Mouse (Mus musculus): ENCODE results near the gene Myb. TPM values are rescaled to one million over a fixed set of nuclear protein-coding genes. Genes with fewer than 3 reads are reported as not detected.

The Myb gene
- polyA plus RNA-seq, 1 experiment from 2014 or later = 3.0 TPM

GRCm38 (mm10) chr10:21108796-21109195 lies 52.0 kb downstream of the Myb start:
- Histone ChIP-seq H3K9ac (replicated peaks) (no peak overlapping the region), H3K36me3 (no peaks in the 10 kb centered on the region), H3K9me3 (no peaks in the 10 kb centered on the region), H3K27me3 (no peaks in the 10 kb centered on the region), H3K27ac (replicated peaks) (no peak overlapping the region), H3K4me2 (replicated peaks) (no peak overlapping the region), H3K4me1 (peaks cover 3% of the 10 kb centered on the region; the same call in 1 of the 2 replicates), H3K4me3 (no peak overlapping the region)
- no peak for ATAC-seq (replicated peaks)
- 91% methylated on average over 2 of the region's 2 CpGs for WGBS

- Histone ChIP-seq H3K27ac (replicated peaks) (no peak overlapping the region), H3K27me3 (no peaks in the 10 kb centered on the region), H3K9ac (replicated peaks) (no peak overlapping the region), H3K9me3 (no peaks in the 10 kb centered on the region), H3K4me1 (peaks cover 3% of the 10 kb centered on the region; the same call in 1 of the 2 replicates), H3K4me3 (no peak overlapping the region), H3K4me2 (replicated peaks) (no peak overlapping the region), H3K36me3 (no peaks in the 10 kb centered on the region)
- WGBS = 93% methylated on average over 5 of the region's 5 CpGs
- no peak for ATAC-seq (replicated peaks)
Observed at GRCm38 (mm10) chr10:21108182-21108581, 52.6 kb downstream of the Myb start.

- H3K4me1 ChIP-seq = peaks cover 8% of the 10 kb centered on the region
- peaks cover 5% of the 10 kb centered on the region; the same call in 1 of the 2 replicates for H3K27me3 ChIP-seq
- no peak for ATAC-seq (replicated peaks)
- no peak overlapping the region for H3K27ac ChIP-seq (replicated peaks)
- no peak overlapping the region for H3K4me3 ChIP-seq
- no peak overlapping the region for H3K4me2 ChIP-seq (replicated peaks)
- H3K9me3 ChIP-seq = no peaks in the 10 kb centered on the region
- 75% methylated on average over 2 of the region's 2 CpGs for WGBS
- H3K9ac ChIP-seq (replicated peaks) = no peak overlapping the region
- H3K36me3 ChIP-seq = no peaks in the 10 kb centered on the region
Observed at GRCm38 (mm10) chr10:21105206-21105605, 55.6 kb downstream of the Myb start.

- no peak overlapping the region for H3K27ac ChIP-seq (replicated peaks)
- H3K9ac ChIP-seq (replicated peaks) = no peak overlapping the region
- ATAC-seq (replicated peaks) = no peak
- 75% methylated on average over 7 of the region's 7 CpGs for WGBS
- H3K4me3 ChIP-seq = no peak overlapping the region
- no peaks in the 10 kb centered on the region for H3K36me3 ChIP-seq
- H3K27me3 ChIP-seq = peaks cover 5% of the 10 kb centered on the region; the same call in 1 of the 2 replicates
- peaks cover 5% of the 10 kb centered on the region; the same call in 1 of the 2 replicates for H3K4me1 ChIP-seq
- H3K9me3 ChIP-seq = no peaks in the 10 kb centered on the region
- no peak overlapping the region for H3K4me2 ChIP-seq (replicated peaks)
Observed at GRCm38 (mm10) chr10:21102689-21103088, 58.1 kb downstream of the Myb start.

GRCm38 (mm10) chr10:21101948-21102347 lies 58.8 kb downstream of the Myb start:
- Histone ChIP-seq H3K9me3 (no peaks in the 10 kb centered on the region), H3K4me2 (replicated peaks) (no peak overlapping the region), H3K4me1 (peaks cover 5% of the 10 kb centered on the region; the same call in 1 of the 2 replicates), H3K9ac (replicated peaks) (no peak overlapping the region), H3K27me3 (peaks cover 5% of the 10 kb centered on the region; the same call in 1 of the 2 replicates), H3K36me3 (no peaks in the 10 kb centered on the region), H3K27ac (replicated peaks) (no peak overlapping the region), H3K4me3 (no peak overlapping the region)
- ATAC-seq (replicated peaks) = no peak
- 6% methylated on average over 4 of the region's 4 CpGs for WGBS

- Histone ChIP-seq H3K36me3 (no peaks in the 10 kb centered on the region), H3K4me1 (peaks cover 5% of the 10 kb centered on the region; the same call in 1 of the 2 replicates), H3K9me3 (no peaks in the 10 kb centered on the region), H3K4me2 (replicated peaks) (no peak overlapping the region), H3K9ac (replicated peaks) (no peak overlapping the region), H3K27ac (replicated peaks) (no peak overlapping the region), H3K27me3 (peaks cover 5% of the 10 kb centered on the region; the same call in 1 of the 2 replicates), H3K4me3 (no peak overlapping the region)
- no peak for ATAC-seq (replicated peaks)
- 30% methylated on average over 9 of the region's 9 CpGs for WGBS
Observed at GRCm38 (mm10) chr10:21100646-21101249, 60.0 kb downstream of the Myb start.

- no peak overlapping the region for H3K9ac ChIP-seq (replicated peaks)
- H3K27ac ChIP-seq (replicated peaks) = no peak overlapping the region
- H3K36me3 ChIP-seq = no peaks in the 10 kb centered on the region
- 86% methylated on average over 7 of the region's 7 CpGs for WGBS
- H3K27me3 ChIP-seq = peaks cover 5% of the 10 kb centered on the region; the same call in 1 of the 2 replicates
- peaks cover 5% of the 10 kb centered on the region; the same call in 1 of the 2 replicates for H3K4me1 ChIP-seq
- ATAC-seq (replicated peaks) = no peak
- no peak overlapping the region for H3K4me2 ChIP-seq (replicated peaks)
- H3K4me3 ChIP-seq = no peak overlapping the region
- H3K9me3 ChIP-seq = no peaks in the 10 kb centered on the region
Observed at GRCm38 (mm10) chr10:21099515-21099914, 61.3 kb downstream of the Myb start.

GRCm38 (mm10) chr10:21095541-21095940 lies 65.2 kb downstream of the Myb start:
- H3K36me3 ChIP-seq = no peaks in the 10 kb centered on the region
- peaks cover 3% of the 10 kb centered on the region; the same call in 1 of the 2 replicates for H3K27me3 ChIP-seq
- no peak for ATAC-seq (replicated peaks)
- no peak overlapping the region for H3K9ac ChIP-seq (replicated peaks)
- no peaks in the 10 kb centered on the region for H3K9me3 ChIP-seq
- no peak overlapping the region for H3K4me3 ChIP-seq
- WGBS = 76% methylated on average over 14 of the region's 14 CpGs
- H3K4me1 ChIP-seq = no peaks in the 10 kb centered on the region; the same call in 1 of the 2 replicates
- no peak overlapping the region for H3K27ac ChIP-seq (replicated peaks)
- H3K4me2 ChIP-seq (replicated peaks) = no peak overlapping the region

GRCm38 (mm10) chr10:21094896-21095295 lies 65.9 kb downstream of the Myb start:
- no peak overlapping the region for H3K4me3 ChIP-seq
- WGBS = 90% methylated on average over 2 of the region's 2 CpGs
- no peak overlapping the region for H3K9ac ChIP-seq (replicated peaks)
- H3K27me3 ChIP-seq = peaks cover 3% of the 10 kb centered on the region; the same call in 1 of the 2 replicates
- H3K4me1 ChIP-seq = no peaks in the 10 kb centered on the region; the same call in 1 of the 2 replicates
- no peaks in the 10 kb centered on the region for H3K9me3 ChIP-seq
- ATAC-seq (replicated peaks) = no peak
- no peak overlapping the region for H3K4me2 ChIP-seq (replicated peaks)
- no peaks in the 10 kb centered on the region for H3K36me3 ChIP-seq
- no peak overlapping the region for H3K27ac ChIP-seq (replicated peaks)

GRCm38 (mm10) chr10:21093301-21093700 lies 67.5 kb downstream of the Myb start:
- Histone ChIP-seq H3K4me2 (replicated peaks) (no peak overlapping the region), H3K9me3 (no peaks in the 10 kb centered on the region), H3K4me1 (no peaks in the 10 kb centered on the region; the same call in 1 of the 2 replicates), H3K27ac (replicated peaks) (no peak overlapping the region), H3K27me3 (peaks cover 3% of the 10 kb centered on the region; the same call in 1 of the 2 replicates), H3K9ac (replicated peaks) (no peak overlapping the region), H3K36me3 (no peaks in the 10 kb centered on the region), H3K4me3 (no peak overlapping the region)
- ATAC-seq (replicated peaks) = no peak
- 88% methylated on average over 5 of the region's 5 CpGs for WGBS

GRCm38 (mm10) chr10:21092501-21093270 lies 68.1 kb downstream of the Myb start:
- no peak overlapping the region for H3K4me2 ChIP-seq (replicated peaks)

More at GRCm38 (mm10) chr10:21092501-21093270, 68.1 kb downstream of the Myb start:
- 54% methylated on average over 18 of the region's 18 CpGs for WGBS
- H3K27me3 ChIP-seq = peaks cover 3% of the 10 kb centered on the region; the same call in 1 of the 2 replicates
- no peaks in the 10 kb centered on the region for H3K36me3 ChIP-seq
- H3K4me3 ChIP-seq = no peak overlapping the region
- no peak for ATAC-seq (replicated peaks)
- peaks cover 5% of the 10 kb centered on the region; the same call in 1 of the 2 replicates for H3K4me1 ChIP-seq
- no peak overlapping the region for H3K27ac ChIP-seq (replicated peaks)
- no peaks in the 10 kb centered on the region for H3K9me3 ChIP-seq
- H3K9ac ChIP-seq (replicated peaks) = no peak overlapping the region

All from forebrain, embryonic 15.5 days (tissue).